Mouse (Mus musculus): Measurements from ENCODE around the gene Mttp. TPM values are rescaled to one million over a fixed set of nuclear protein-coding genes. Genes with fewer than 3 reads are reported as not detected.

The Mttp gene
- total RNA-seq, 2 experiments from 2014 or later = 4.0 to 4.1 TPM

- intact Hi-C loops (cut with DNase I) = no loop called here
- no peak for DNase-seq (ENCODE audit: low spot score in 2 of 2)
These were observed 42.8 kb downstream of the Mttp start for GRCm38 (mm10) chr3:138101936-138102335.

- DNase-seq (ENCODE audit: low spot score in 2 of 2) = no peak
- intact Hi-C loops (cut with DNase I) = no loop called here
These were observed 47.0 kb downstream of the Mttp start for GRCm38 (mm10) chr3:138097718-138098117.

GRCm38 (mm10) chr3:138096263-138097028 lies 48.3 kb downstream of the Mttp start:
- intact Hi-C loops (cut with DNase I) = no loop called here
- DNase-seq (ENCODE audit: low spot score in 2 of 2) = no peak

- no peak for DNase-seq (ENCODE audit: low spot score in 2 of 2)
- intact Hi-C loops (cut with DNase I) = no loop called here
These were observed 49.0 kb downstream of the Mttp start for GRCm38 (mm10) chr3:138095718-138096117.

- intact Hi-C loops (cut with DNase I) = no loop called here
- peak; percentile 56 to 69 for DNase-seq (ENCODE audit: low spot score in 2 of 2)
These were observed 49.5 kb downstream of the Mttp start for GRCm38 (mm10) chr3:138095301-138095700.

GRCm38 (mm10) chr3:138083896-138084295 lies 60.9 kb downstream of the Mttp start:
- DNase-seq (ENCODE audit: low spot score in 2 of 2) = no peak
- intact Hi-C loops (cut with DNase I) = no loop called here

GRCm38 (mm10) chr3:138083073-138083637 lies 61.6 kb downstream of the Mttp start:
- intact Hi-C loops (cut with DNase I) = no loop called here
- DNase-seq (ENCODE audit: low spot score in 2 of 2) = peak; percentile 45 to 59

- DNase-seq (ENCODE audit: low spot score in 2 of 2) = no peak
- intact Hi-C loops (cut with DNase I) = loop anchor here (5.0 kb wide), 1 partner anchor 64 kb away; the partner anchor contains the start of genes Mttp and Trmt10a
These were observed 66.1 kb downstream of the Mttp start for GRCm38 (mm10) chr3:138078701-138079100.

GRCm38 (mm10) chr3:138077476-138078340 lies 67.1 kb downstream of the Mttp start:
- intact Hi-C loops (cut with DNase I) = loop anchor here (5.0 kb wide), 1 partner anchor 65 kb away; the partner anchor contains the start of genes Mttp and Trmt10a
- no peak for DNase-seq (ENCODE audit: low spot score in 2 of 2)

- intact Hi-C loops (cut with DNase I) = loop anchor here (5.0 kb wide), 1 partner anchor 67 kb away; the partner anchor contains the start of genes Mttp and Trmt10a
- DNase-seq (ENCODE audit: low spot score in 2 of 2) = peak in 1 of 2 experiments; percentile 49
These were observed 69.6 kb downstream of the Mttp start for GRCm38 (mm10) chr3:138075209-138075608.

- no peak for DNase-seq (ENCODE audit: low spot score in 2 of 2)
- intact Hi-C loops (cut with DNase I) = no loop called here
These were observed 70.6 kb downstream of the Mttp start for GRCm38 (mm10) chr3:138074214-138074613.

GRCm38 (mm10) chr3:138071476-138072073 lies 73.2 kb downstream of the Mttp start:
- intact Hi-C loops (cut with DNase I) = no loop called here
- no peak for DNase-seq (ENCODE audit: low spot score in 2 of 2)

- DNase-seq (ENCODE audit: low spot score in 2 of 2) = no peak
- intact Hi-C loops (cut with DNase I) = no loop called here
These were observed 73.8 kb downstream of the Mttp start for GRCm38 (mm10) chr3:138071004-138071403.

- intact Hi-C loops (cut with DNase I) = no loop called here
- no peak for DNase-seq (ENCODE audit: low spot score in 2 of 2)
These were observed 74.8 kb downstream of the Mttp start for GRCm38 (mm10) chr3:138069756-138070511.

- no peak for DNase-seq (ENCODE audit: low spot score in 2 of 2)
- intact Hi-C loops (cut with DNase I) = no loop called here
These were observed 76.7 kb downstream of the Mttp start for GRCm38 (mm10) chr3:138068103-138068502.

GRCm38 (mm10) chr3:138067288-138067687 lies 77.5 kb downstream of the Mttp start, which contains the start of gene Gm5105:
Gene Gm5105 (minus strand): TSS chr3:138067388.
- intact Hi-C loops (cut with DNase I) = no loop called here

GRCm38 (mm10) chr3:138066348-138066856 lies 78.4 kb downstream of the Mttp start:
- peak; percentile 58 to 62 for DNase-seq (ENCODE audit: low spot score in 2 of 2)
- intact Hi-C loops (cut with DNase I) = no loop called here

More at GRCm38 (mm10) chr3:138067288-138067687, 77.5 kb downstream of the Mttp start, which contains the start of gene Gm5105:
- no peak for DNase-seq (ENCODE audit: low spot score in 2 of 2)

GRCm38 (mm10) chr3:138065930-138066329 lies 78.8 kb downstream of the Mttp start:
- intact Hi-C loops (cut with DNase I) = no loop called here
- DNase-seq (ENCODE audit: low spot score in 2 of 2) = no peak

Measured in left cerebral cortex, postnatal 14 days (tissue).